Mouse (Mus musculus) hindbrain, embryonic 10.5 days (tissue): Measurements from ENCODE around the gene Dnajb2. TPM values are rescaled to one million over a fixed set of nuclear protein-coding genes. Genes with fewer than 3 reads are reported as not detected.
"Not testable (repeated sequence)": the region's sequence is repeated elsewhere in the genome, so short reads cannot be mapped to it uniquely, and the experiment has no call there.

Experiments
- DNase-seq: peaks from one replicate; pipeline ENCODE4 v3.0.0-alpha.2; 2017; ENCODE audit warnings: low spot score
- H3K27ac ChIP-seq: fragments of 300-500 bp; sonication (generic); 2 replicates; pipeline ENCODE4 v1.5.1; 2016; ENCODE audit warnings: mild to moderate bottlenecking, moderate library complexity
- H3K27me3 ChIP-seq: fragments of 300-500 bp; sonication (generic); 2 replicates; pipeline ENCODE4 v1.6.1; 2016; ENCODE audit warnings: mild to moderate bottlenecking; ENCODE audit not compliant: poor library complexity, insufficient read depth, severe bottlenecking
- H3K36me3 ChIP-seq: fragments of 300-500 bp; sonication (generic); 2 replicates; pipeline ENCODE4 v1.6.1; 2016; ENCODE audit warnings: mild to moderate bottlenecking, moderate library complexity
- H3K4me1 ChIP-seq: fragments of 300-500 bp; sonication (generic); replicated peaks from 2 replicates; pipeline ENCODE4 v1.6.1; 2016; ENCODE audit warnings: mild to moderate bottlenecking
- H3K4me3 ChIP-seq: fragments of 300-500 bp; sonication (generic); 2 replicates; pipeline ENCODE4 v1.5.1; 2016; ENCODE audit warnings: mild to moderate bottlenecking, moderate library complexity
- H3K9me3 ChIP-seq: fragments of 300-500 bp; sonication (generic); 2 replicates; pipeline ENCODE4 v1.6.1; 2016; ENCODE audit warnings: mild to moderate bottlenecking, moderate library complexity
- WGBS: fragments of 180-500 bp; shearing (Covaris S2); methylation state at CpG from one replicate; pipeline ENCODE4 v1.1.7; 2016; 5-methylcytosine and 5-hydroxymethylcytosine counted together
- polyA plus RNA-seq: library from polyadenylated mRNA; unstranded; fragments of >200 nt; fragmentation: Nextera tagmentation; extraction: Ambion mirVana; gene quantifications from 2 replicates; pipeline ENCODE4 v1.2.1, GENCODE M21; 2016

Gene Dnajb2
- polyA plus RNA-seq, 1 experiment from 2014 or later: 37.5 TPM

DNA sequence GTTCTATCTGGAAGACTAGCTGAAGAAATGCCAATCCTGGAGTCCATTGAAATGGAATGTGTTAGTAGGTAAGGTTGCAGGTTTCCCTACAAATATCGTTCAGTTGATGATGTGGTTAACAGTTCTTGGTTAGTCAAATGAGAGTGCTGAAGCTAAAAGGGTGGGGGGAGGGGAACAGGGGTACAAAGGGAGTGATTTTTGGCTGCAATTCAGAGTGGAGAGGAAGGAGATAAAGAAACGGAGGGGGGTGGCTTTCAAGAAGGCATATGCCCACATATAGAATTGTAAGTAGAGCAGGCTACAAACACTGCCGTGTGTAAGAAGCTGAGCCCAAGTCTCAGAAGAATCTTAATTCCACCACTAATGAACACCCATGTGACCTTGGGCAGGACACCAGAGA lies 10.7 kb upstream of the Dnajb2 start:
- 73% methylated on average over 3 of the region's 3 CpGs for WGBS
- Histone ChIP-seq H3K4me3 (no peak overlapping the region), H3K4me1 (no peaks in the 10 kb centered on the region), H3K27ac (no peak overlapping the region), H3K27me3 (peaks cover 25% of the 10 kb centered on the region), H3K36me3 (no peaks in the 10 kb centered on the region), H3K9me3 (no peaks in the 10 kb centered on the region)
- no peak for DNase-seq

GRCm38 (mm10) chr1:75226138-75226537 lies 10.1 kb upstream of the Dnajb2 start:
- Histone ChIP-seq H3K27ac (no peak overlapping the region), H3K4me1 (no peaks in the 10 kb centered on the region), H3K27me3 (peaks cover 18% of the 10 kb centered on the region), H3K4me3 (no peak overlapping the region), H3K9me3 (no peaks in the 10 kb centered on the region), H3K36me3 (no peaks in the 10 kb centered on the region)
- no peak for DNase-seq
- 83% methylated on average over 2 of the region's 2 CpGs for WGBS

GRCm38 (mm10) chr1:75227653-75228052 lies 8.6 kb upstream of the Dnajb2 start:
- Histone ChIP-seq H3K4me1 (no peaks in the 10 kb centered on the region), H3K27me3 (peaks cover 3% of the 10 kb centered on the region), H3K9me3 (no peaks in the 10 kb centered on the region), H3K4me3 (no peak overlapping the region), H3K27ac (no peak overlapping the region), H3K36me3 (no peaks in the 10 kb centered on the region)
- WGBS: 67% methylated on average over 1 of the region's 1 CpGs
- no peak for DNase-seq

- peaks cover 4% of the 10 kb centered on the region for H3K27me3 ChIP-seq
- no peaks in the 10 kb centered on the region for H3K4me1 ChIP-seq
- no peaks in the 10 kb centered on the region for H3K9me3 ChIP-seq
- DNase-seq: no peak
- no peak overlapping the region for H3K27ac ChIP-seq
- 73% methylated on average over 4 of the region's 4 CpGs for WGBS
- H3K4me3 ChIP-seq: no peak overlapping the region
- no peaks in the 10 kb centered on the region for H3K36me3 ChIP-seq
These were observed 7.0 kb upstream of the Dnajb2 start for GRCm38 (mm10) chr1:75229158-75229557.

- WGBS: 78% methylated on average over 7 of the region's 7 CpGs
- Histone ChIP-seq H3K9me3 (no peaks in the 10 kb centered on the region), H3K4me1 (peaks cover 10% of the 10 kb centered on the region; the same call in 1 of the 2 replicates), H3K27ac (no peak overlapping the region), H3K27me3 (peaks cover 12% of the 10 kb centered on the region), H3K36me3 (no peaks in the 10 kb centered on the region), H3K4me3 (no peak overlapping the region)
- DNase-seq: no peak
These were observed 5.7 kb upstream of the Dnajb2 start for GRCm38 (mm10) chr1:75230335-75230994.

- no peak overlapping the region for H3K4me3 ChIP-seq
- no peaks in the 10 kb centered on the region for H3K36me3 ChIP-seq
- no peak for DNase-seq
- H3K27me3 ChIP-seq: peaks cover 12% of the 10 kb centered on the region
- H3K27ac ChIP-seq: no peak overlapping the region
- 77% methylated on average over 4 of the region's 4 CpGs for WGBS
- peaks cover 17% of the 10 kb centered on the region; the same call in 1 of the 2 replicates for H3K4me1 ChIP-seq
- no peaks in the 10 kb centered on the region for H3K9me3 ChIP-seq
These were observed 5.0 kb upstream of the Dnajb2 start for GRCm38 (mm10) chr1:75231224-75231623.

DNA sequence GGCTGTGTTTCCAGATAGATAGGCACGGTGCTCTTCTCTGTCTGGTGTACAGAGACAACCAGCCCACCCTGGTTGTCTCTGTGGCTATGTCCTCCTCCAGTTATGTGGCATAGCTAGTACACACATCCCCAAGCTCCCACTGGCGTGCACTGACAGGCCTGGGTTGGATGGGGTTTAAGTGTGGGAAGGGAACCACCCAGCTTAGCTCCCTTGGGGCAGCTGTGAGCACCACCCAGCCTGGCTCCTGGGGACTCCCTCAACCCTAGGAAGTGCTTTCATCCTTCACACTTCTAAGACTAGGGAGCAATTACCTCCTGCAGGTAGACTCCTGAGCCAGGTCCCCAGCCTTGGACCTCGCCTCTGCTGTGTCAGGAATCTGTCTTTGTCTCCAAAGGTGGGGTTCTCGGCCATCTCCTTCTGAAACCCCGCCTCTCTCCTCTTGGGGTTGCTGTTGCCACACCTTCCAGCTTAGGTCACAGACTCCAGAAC lies 4.5 kb upstream of the Dnajb2 start, which contains the start of gene A630095N17Rik:
Gene A630095N17Rik, minus strand, starts transcription at position 439 of the 489 bp plus-strand sequence.
- WGBS: 70% methylated on average over 5 of the region's 5 CpGs
- DNase-seq: no peak
- Histone ChIP-seq H3K36me3 (no peaks in the 10 kb centered on the region), H3K27me3 (peaks cover 12% of the 10 kb centered on the region), H3K27ac (no peak within 1 kb of the TSS), H3K4me1 (peaks cover 22% of the 10 kb centered on the region), H3K4me3 (no peak within 1 kb of the TSS), H3K9me3 (no peaks in the 10 kb centered on the region)

- not testable (repeated sequence) for DNase-seq, H3K4me3 ChIP-seq, H3K9me3 ChIP-seq, H3K36me3 ChIP-seq, H3K27ac ChIP-seq
- Histone ChIP-seq H3K27me3 (peaks cover 12% of the 10 kb centered on the region), H3K4me1 (peaks cover 30% of the 10 kb centered on the region)
- WGBS: 71% methylated on average over 4 of the region's 4 CpGs
These were observed 3.7 kb upstream of the Dnajb2 start for GRCm38 (mm10) chr1:75232489-75232888.

GRCm38 (mm10) chr1:75234606-75235005 lies 1.6 kb upstream of the Dnajb2 start:
- no peak overlapping the region for H3K4me3 ChIP-seq
- H3K9me3 ChIP-seq: no peaks in the 10 kb centered on the region
- WGBS: 1% methylated on average over 8 of the region's 8 CpGs
- DNase-seq: peak; percentile 58
- H3K36me3 ChIP-seq: peaks cover 5% of the 10 kb centered on the region; the same call in 1 of the 2 replicates
- peaks cover 31% of the 10 kb centered on the region for H3K4me1 ChIP-seq
- peaks cover 12% of the 10 kb centered on the region; the same call in 1 of the 2 replicates for H3K27me3 ChIP-seq
- H3K27ac ChIP-seq: no peak overlapping the region

GRCm38 (mm10) chr1:75239591-75239990 lies 3.4 kb downstream of the Dnajb2 start:
- no peak overlapping the region for H3K27ac ChIP-seq
- WGBS: 89% methylated on average over 10 of the region's 10 CpGs
- H3K9me3 ChIP-seq: no peaks in the 10 kb centered on the region
- H3K4me1 ChIP-seq: peaks cover 31% of the 10 kb centered on the region
- no peak overlapping the region for H3K4me3 ChIP-seq
- H3K36me3 ChIP-seq: peaks cover 34% of the 10 kb centered on the region
- no peak for DNase-seq
- peaks cover 8% of the 10 kb centered on the region; the same call in 1 of the 2 replicates for H3K27me3 ChIP-seq

GRCm38 (mm10) chr1:75243411-75243810 lies 7.2 kb downstream of the Dnajb2 start:
- H3K4me3 ChIP-seq: no peak overlapping the region
- no peak for DNase-seq
- WGBS: 90% methylated on average over 14 of the region's 14 CpGs
- no peaks in the 10 kb centered on the region for H3K27me3 ChIP-seq
- H3K4me1 ChIP-seq: peaks cover 27% of the 10 kb centered on the region
- no peak overlapping the region for H3K27ac ChIP-seq
- H3K9me3 ChIP-seq: no peaks in the 10 kb centered on the region
- peaks cover 34% of the 10 kb centered on the region for H3K36me3 ChIP-seq

GRCm38 (mm10) chr1:75244175-75244826 lies 8.1 kb downstream of the Dnajb2 start:
- Histone ChIP-seq H3K4me3 (no peak overlapping the region), H3K4me1 (peaks cover 29% of the 10 kb centered on the region), H3K27me3 (no peaks in the 10 kb centered on the region), H3K36me3 (peaks cover 32% of the 10 kb centered on the region), H3K9me3 (no peaks in the 10 kb centered on the region), H3K27ac (no peak overlapping the region)
- 82% methylated on average over 12 of the region's 12 CpGs for WGBS
- DNase-seq: no peak

DNA sequence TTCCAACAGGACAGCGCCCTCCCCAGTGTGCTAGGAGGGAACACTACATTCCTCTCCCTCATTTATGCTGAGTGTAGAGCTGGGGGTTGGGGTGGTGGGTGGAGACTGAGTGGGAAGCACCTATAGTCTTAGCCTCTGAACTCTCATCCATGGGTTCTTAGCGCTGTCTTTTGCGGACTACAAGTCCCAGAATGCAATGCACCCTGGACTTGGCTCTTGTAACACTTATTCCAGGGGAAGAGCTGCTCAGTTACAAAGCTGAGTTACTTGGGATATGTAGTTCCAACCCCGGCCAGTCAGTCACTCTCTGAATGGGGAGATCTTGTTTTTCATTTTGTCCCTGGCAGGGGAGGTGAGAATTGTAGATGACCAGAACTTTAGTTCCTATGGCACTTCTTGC lies 8.6 kb downstream of the Dnajb2 start:
- no peak for DNase-seq
- Histone ChIP-seq H3K36me3 (peaks cover 27% of the 10 kb centered on the region), H3K9me3 (no peaks in the 10 kb centered on the region), H3K4me3 (no peak overlapping the region), H3K27ac (no peak overlapping the region), H3K4me1 (peaks cover 29% of the 10 kb centered on the region), H3K27me3 (no peaks in the 10 kb centered on the region)
- WGBS: 15% methylated on average over 4 of the region's 4 CpGs
